Mouse (Mus musculus): ENCODE measurements around the gene Epb41l2. TPM values are rescaled to one million over a fixed set of nuclear protein-coding genes. Genes with fewer than 3 reads are reported as not detected.
A peak's percentile ranks its signal among the peaks of the same experiment; 100 is the strongest.

Gene Epb41l2
- polyA plus RNA-seq, 1 experiment from 2014 or later, result 23.6 TPM

DNA sequence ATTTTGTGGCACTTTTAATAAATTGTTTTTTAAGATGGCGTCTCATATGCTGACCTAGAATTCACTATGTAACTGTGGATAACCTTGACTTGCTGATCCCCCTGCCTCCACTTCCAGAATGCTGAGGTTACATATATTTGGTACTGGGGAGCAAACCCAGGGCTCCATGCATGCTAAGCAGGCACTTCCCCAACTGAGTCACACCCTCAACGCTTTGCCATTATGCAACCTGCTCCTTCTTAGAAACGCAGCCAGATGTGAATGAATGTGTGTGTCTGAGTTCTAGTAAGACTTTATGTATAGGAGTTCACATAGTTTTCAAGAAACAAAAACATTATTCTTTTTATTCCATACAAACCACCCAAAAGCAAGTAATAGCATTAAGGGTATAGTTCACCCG, 38.4 kb upstream of the Epb41l2 start:
- no peak overlapping the region for H3K4me3 ChIP-seq (replicated peaks; ENCODE audit: low read depth, low read length)
- no peak overlapping the region for H3K27ac ChIP-seq (replicated peaks; ENCODE audit: low read depth, low read length)
- no peaks in the 10 kb centered on the region for H3K36me3 ChIP-seq (ENCODE audit: control insufficient read depth, insufficient read depth, low read length)
- no peak overlapping the region for H3K4me2 ChIP-seq (ENCODE audit: low read length)
- H3K9me3 ChIP-seq (ENCODE audit: control insufficient read depth, low read length), result no peaks in the 10 kb centered on the region
- H3K9ac ChIP-seq (replicated peaks; ENCODE audit: low read length), result no peak overlapping the region
- no peaks in the 10 kb centered on the region for H3K4me1 ChIP-seq (ENCODE audit: control insufficient read depth, insufficient read depth, low read length)
- no peak for DNase-seq
- WGBS, result 87% methylated on average over 4 of the region's 4 CpGs
- no peaks in the 10 kb centered on the region for H3K27me3 ChIP-seq (ENCODE audit: control insufficient read depth, insufficient read depth, low read length)
- no peak for ATAC-seq (ENCODE audit: low FRiP score, low TSS enrichment)

DNA sequence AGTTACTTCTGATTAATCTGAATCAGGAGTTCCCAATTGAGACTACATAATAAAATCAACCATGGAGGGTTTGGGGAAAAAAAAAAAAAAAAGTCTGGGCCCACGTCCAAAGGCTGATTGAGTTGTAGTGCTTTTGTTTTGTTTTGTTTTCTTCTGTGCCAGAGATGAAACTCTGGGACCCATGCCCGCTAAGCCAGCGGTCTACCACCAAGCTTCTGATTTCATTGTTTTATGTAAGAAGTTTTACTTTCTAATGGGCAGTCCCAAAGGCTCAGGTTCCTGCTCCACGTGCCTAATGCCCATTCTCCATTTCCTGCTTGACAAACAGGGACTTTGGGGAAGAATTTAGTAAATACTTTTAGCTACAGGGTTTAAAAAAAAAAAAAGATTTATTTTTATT, 33.9 kb upstream of the Epb41l2 start:
- no peak overlapping the region for H3K27ac ChIP-seq (replicated peaks; ENCODE audit: low read depth, low read length)
- H3K4me1 ChIP-seq (ENCODE audit: control insufficient read depth, insufficient read depth, low read length), result no peaks in the 10 kb centered on the region
- no peaks in the 10 kb centered on the region for H3K27me3 ChIP-seq (ENCODE audit: control insufficient read depth, insufficient read depth, low read length)
- ATAC-seq (ENCODE audit: low FRiP score, low TSS enrichment) (no peak), DNase-seq (peak; percentile 59)
- no peaks in the 10 kb centered on the region for H3K36me3 ChIP-seq (ENCODE audit: control insufficient read depth, insufficient read depth, low read length)
- no peaks in the 10 kb centered on the region for H3K9me3 ChIP-seq (ENCODE audit: control insufficient read depth, low read length)
- no peak overlapping the region for H3K9ac ChIP-seq (replicated peaks; ENCODE audit: low read length)
- H3K4me3 ChIP-seq (replicated peaks; ENCODE audit: low read depth, low read length), result no peak overlapping the region
- WGBS, result 49% methylated on average over 4 of the region's 4 CpGs
- no peak overlapping the region for H3K4me2 ChIP-seq (ENCODE audit: low read length)

DNA sequence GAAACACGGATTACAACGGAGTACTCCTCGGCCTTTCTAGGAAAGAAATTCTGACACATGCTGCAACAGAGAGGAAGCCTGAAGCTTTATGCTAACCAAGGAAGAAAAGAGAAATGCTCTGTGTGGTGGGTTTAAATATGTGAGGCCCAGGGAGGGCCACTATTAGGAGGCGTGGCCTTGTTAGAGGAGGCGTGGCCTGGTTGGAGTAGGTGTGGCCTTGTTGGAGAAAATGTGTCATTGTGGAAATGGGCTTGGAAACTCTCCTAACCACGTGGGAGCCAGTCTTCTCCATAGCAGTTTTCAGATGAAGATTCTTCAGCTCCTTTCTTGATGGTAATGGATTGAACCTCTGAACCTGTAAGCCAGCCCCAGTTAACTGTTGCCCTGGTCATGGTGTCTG, 32.1 kb upstream of the Epb41l2 start:
- no peak for ATAC-seq (ENCODE audit: low FRiP score, low TSS enrichment)
- WGBS, result 83% methylated on average over 6 of the region's 6 CpGs

GRCm38 (mm10) chr10:25330094-25330493, 29.5 kb upstream of the Epb41l2 start:
- Histone ChIP-seq H3K4me3 (replicated peaks; ENCODE audit: low read depth, low read length) (no peak overlapping the region), H3K36me3 (ENCODE audit: control insufficient read depth, insufficient read depth, low read length) (no peaks in the 10 kb centered on the region), H3K27ac (replicated peaks; ENCODE audit: low read depth, low read length) (no peak overlapping the region), H3K4me1 (ENCODE audit: control insufficient read depth, insufficient read depth, low read length) (no peaks in the 10 kb centered on the region), H3K27me3 (ENCODE audit: control insufficient read depth, insufficient read depth, low read length) (no peaks in the 10 kb centered on the region), H3K9me3 (ENCODE audit: control insufficient read depth, low read length) (no peaks in the 10 kb centered on the region), H3K4me2 (ENCODE audit: low read length) (no peak overlapping the region), H3K9ac (replicated peaks; ENCODE audit: low read length) (no peak overlapping the region)
- WGBS, result 91% methylated on average over 7 of the region's 7 CpGs
- DNase-seq (no peak), ATAC-seq (ENCODE audit: low FRiP score, low TSS enrichment) (no peak)

More for the DNA sequence above, 32.1 kb upstream of the Epb41l2 start:
- no peak for DNase-seq
- no peaks in the 10 kb centered on the region for H3K4me1 ChIP-seq (ENCODE audit: control insufficient read depth, insufficient read depth, low read length)
- no peak overlapping the region for H3K4me3 ChIP-seq (replicated peaks; ENCODE audit: low read depth, low read length)
- H3K36me3 ChIP-seq (ENCODE audit: control insufficient read depth, insufficient read depth, low read length), result no peaks in the 10 kb centered on the region
- no peaks in the 10 kb centered on the region for H3K27me3 ChIP-seq (ENCODE audit: control insufficient read depth, insufficient read depth, low read length)
- H3K9ac ChIP-seq (replicated peaks; ENCODE audit: low read length), result no peak overlapping the region
- H3K4me2 ChIP-seq (ENCODE audit: low read length), result no peak overlapping the region
- H3K9me3 ChIP-seq (ENCODE audit: control insufficient read depth, low read length), result no peaks in the 10 kb centered on the region
- H3K27ac ChIP-seq (replicated peaks; ENCODE audit: low read depth, low read length), result no peak overlapping the region

DNA sequence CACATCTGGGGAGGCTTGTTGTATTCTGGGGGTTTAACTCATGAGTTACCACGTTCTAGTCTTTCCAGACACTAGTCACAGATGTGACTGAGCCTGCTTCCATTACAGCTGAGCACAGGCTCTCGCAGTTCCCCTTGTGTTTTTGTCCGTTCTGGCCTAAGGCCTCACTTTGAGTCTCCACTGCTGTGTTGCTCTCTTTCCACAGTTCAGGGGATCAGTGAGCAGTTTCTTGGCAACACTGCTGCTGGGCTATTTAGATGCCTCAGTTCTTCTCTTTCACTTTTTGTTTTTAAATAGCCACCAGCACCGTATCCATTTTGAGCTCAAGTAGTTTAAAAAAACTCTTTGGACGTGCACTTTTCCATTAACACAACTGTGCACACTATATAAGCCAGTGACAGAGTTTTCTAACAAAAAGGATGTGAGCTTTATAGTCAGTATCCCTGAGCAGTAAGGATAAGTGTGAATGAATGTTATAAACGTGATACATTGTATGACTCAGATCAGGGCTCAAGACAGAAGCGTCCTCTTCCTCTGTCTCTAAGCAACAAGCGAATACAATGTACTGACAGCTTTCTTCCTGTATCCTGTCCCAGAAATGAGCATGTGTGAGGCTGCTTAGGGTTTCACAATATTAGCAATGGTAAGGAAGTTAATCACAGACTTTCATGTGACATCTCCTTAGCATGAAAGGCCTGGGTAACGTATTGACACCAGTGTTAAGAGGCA, 28.1 kb upstream of the Epb41l2 start:
- no peak overlapping the region for H3K4me3 ChIP-seq (replicated peaks; ENCODE audit: low read depth, low read length)
- H3K27ac ChIP-seq (replicated peaks; ENCODE audit: low read depth, low read length), result no peak overlapping the region
- no peaks in the 10 kb centered on the region for H3K27me3 ChIP-seq (ENCODE audit: control insufficient read depth, insufficient read depth, low read length)
- no peaks in the 10 kb centered on the region for H3K9me3 ChIP-seq (ENCODE audit: control insufficient read depth, low read length)
- H3K9ac ChIP-seq (replicated peaks; ENCODE audit: low read length), result no peak overlapping the region
- DNase-seq, result peak; percentile 20
- WGBS, result 55% methylated on average over 9 of the region's 9 CpGs
- H3K36me3 ChIP-seq (ENCODE audit: control insufficient read depth, insufficient read depth, low read length), result no peaks in the 10 kb centered on the region
- H3K4me2 ChIP-seq (ENCODE audit: low read length), result no peak overlapping the region
- no peak for ATAC-seq (ENCODE audit: low FRiP score, low TSS enrichment)
- no peaks in the 10 kb centered on the region for H3K4me1 ChIP-seq (ENCODE audit: control insufficient read depth, insufficient read depth, low read length)

DNA sequence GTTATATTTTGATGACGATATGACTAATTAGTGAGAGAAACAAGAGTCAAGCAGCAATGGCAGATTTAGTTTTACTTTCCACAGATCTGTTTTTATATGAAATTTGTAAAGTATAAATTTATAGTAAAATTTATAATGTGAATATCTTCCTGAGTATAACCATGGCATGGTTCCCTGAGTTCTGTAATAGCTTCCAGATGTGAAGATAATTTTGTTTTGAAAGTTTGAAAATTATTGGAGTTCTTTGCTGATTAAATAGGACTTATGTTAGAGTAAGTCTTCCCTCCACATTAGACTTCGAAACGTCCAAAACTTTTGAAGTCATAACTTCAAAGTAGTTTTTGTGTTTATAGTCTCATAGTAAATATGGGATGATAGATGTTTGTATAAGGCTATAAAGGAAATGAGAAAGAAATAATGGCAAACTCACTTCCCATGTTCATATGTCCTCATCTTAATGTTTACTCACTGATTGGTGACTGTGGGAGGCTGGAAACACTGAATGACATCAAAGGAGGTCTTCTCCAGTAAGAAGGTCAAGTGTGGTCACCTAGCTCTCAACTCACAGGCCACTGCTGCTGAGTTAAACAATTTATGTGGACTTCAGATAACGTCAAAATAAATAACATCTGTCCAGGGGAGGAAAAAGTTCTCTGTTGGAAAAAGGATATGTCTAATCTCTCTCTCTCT, 26.1 kb upstream of the Epb41l2 start:
- Histone ChIP-seq H3K4me2 (ENCODE audit: low read length) (no peak overlapping the region), H3K9me3 (ENCODE audit: control insufficient read depth, low read length) (no peaks in the 10 kb centered on the region), H3K4me3 (replicated peaks; ENCODE audit: low read depth, low read length) (no peak overlapping the region), H3K27me3 (ENCODE audit: control insufficient read depth, insufficient read depth, low read length) (no peaks in the 10 kb centered on the region), H3K9ac (replicated peaks; ENCODE audit: low read length) (no peak overlapping the region), H3K36me3 (ENCODE audit: control insufficient read depth, insufficient read depth, low read length) (no peaks in the 10 kb centered on the region), H3K27ac (replicated peaks; ENCODE audit: low read depth, low read length) (no peak overlapping the region), H3K4me1 (ENCODE audit: control insufficient read depth, insufficient read depth, low read length) (no peaks in the 10 kb centered on the region)
- ATAC-seq (ENCODE audit: low FRiP score, low TSS enrichment) (no peak), DNase-seq (no peak)
- 83% methylated on average over 4 of the region's 4 CpGs for WGBS

- DNase-seq (no peak), ATAC-seq (ENCODE audit: low FRiP score, low TSS enrichment) (no peak)
- Histone ChIP-seq H3K9me3 (ENCODE audit: control insufficient read depth, low read length) (peaks cover 6% of the 10 kb centered on the region; the same call in 1 of the 2 replicates), H3K27ac (replicated peaks; ENCODE audit: low read depth, low read length) (no peak overlapping the region), H3K27me3 (ENCODE audit: control insufficient read depth, insufficient read depth, low read length) (no peaks in the 10 kb centered on the region), H3K4me2 (ENCODE audit: low read length) (no peak overlapping the region), H3K9ac (replicated peaks; ENCODE audit: low read length) (no peak overlapping the region), H3K4me3 (replicated peaks; ENCODE audit: low read depth, low read length) (no peak overlapping the region), H3K36me3 (ENCODE audit: control insufficient read depth, insufficient read depth, low read length) (no peaks in the 10 kb centered on the region), H3K4me1 (ENCODE audit: control insufficient read depth, insufficient read depth, low read length) (no peaks in the 10 kb centered on the region)
- 97% methylated on average over 5 of the region's 5 CpGs for WGBS
Observed at GRCm38 (mm10) chr10:25340675-25341074, 18.9 kb upstream of the Epb41l2 start.

DNA sequence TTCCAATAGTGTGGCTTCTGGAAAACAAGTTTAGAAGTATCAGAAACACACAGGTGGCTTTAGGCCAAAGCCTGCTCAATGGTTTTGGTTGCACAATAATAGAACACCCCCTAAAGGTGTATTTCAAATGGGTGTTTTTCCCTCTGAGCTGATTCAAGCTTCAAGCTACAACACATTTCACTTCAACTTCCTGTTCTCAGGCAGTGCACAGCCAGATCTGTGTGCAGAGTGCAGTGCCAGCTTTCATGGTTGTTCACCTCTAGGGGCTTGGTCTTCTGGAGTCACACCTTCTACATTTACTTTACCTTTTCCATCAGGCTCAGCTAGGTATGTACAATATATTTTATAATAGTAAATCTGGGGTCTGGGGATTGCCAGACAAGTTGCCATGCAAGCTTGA, 16.8 kb upstream of the Epb41l2 start:
- DNase-seq, result no peak
- no peak for ATAC-seq (ENCODE audit: low FRiP score, low TSS enrichment)

DNA sequence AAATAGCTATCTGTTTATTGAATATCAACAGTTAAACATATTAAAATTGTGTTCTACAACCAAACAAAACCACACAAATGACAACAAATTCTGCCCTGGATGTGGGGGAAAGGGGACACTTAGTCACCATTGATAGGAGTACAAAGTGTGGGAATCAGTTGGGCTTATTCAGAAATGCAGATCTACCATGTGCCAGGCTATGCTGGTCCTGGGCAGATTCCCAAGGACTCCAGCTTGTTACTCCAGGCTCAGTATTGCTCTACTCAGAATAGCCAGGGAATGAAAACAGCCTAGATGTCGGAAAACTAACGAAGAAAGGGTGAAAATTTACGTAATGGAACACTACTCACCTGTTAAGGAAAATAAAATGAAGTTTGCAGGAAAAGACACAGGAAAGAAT, 5.7 kb upstream of the Epb41l2 start:
- no peak overlapping the region for H3K4me3 ChIP-seq (replicated peaks; ENCODE audit: low read depth, low read length)
- no peak for ATAC-seq (ENCODE audit: low FRiP score, low TSS enrichment)
- H3K27ac ChIP-seq (replicated peaks; ENCODE audit: low read depth, low read length), result no peak overlapping the region
- no peaks in the 10 kb centered on the region for H3K9me3 ChIP-seq (ENCODE audit: control insufficient read depth, low read length)
- H3K36me3 ChIP-seq (ENCODE audit: control insufficient read depth, insufficient read depth, low read length), result no peaks in the 10 kb centered on the region
- no peaks in the 10 kb centered on the region for H3K4me1 ChIP-seq (ENCODE audit: control insufficient read depth, insufficient read depth, low read length)
- no peak overlapping the region for H3K4me2 ChIP-seq (ENCODE audit: low read length)
- no peaks in the 10 kb centered on the region for H3K27me3 ChIP-seq (ENCODE audit: control insufficient read depth, insufficient read depth, low read length)
- 90% methylated on average over 3 of the region's 3 CpGs for WGBS
- H3K9ac ChIP-seq (replicated peaks; ENCODE audit: low read length), result no peak overlapping the region
- DNase-seq, result no peak

More for the DNA sequence above, 16.8 kb upstream of the Epb41l2 start:
- H3K36me3 ChIP-seq (ENCODE audit: control insufficient read depth, insufficient read depth, low read length), result no peaks in the 10 kb centered on the region
- H3K4me3 ChIP-seq (replicated peaks; ENCODE audit: low read depth, low read length), result no peak overlapping the region
- H3K27me3 ChIP-seq (ENCODE audit: control insufficient read depth, insufficient read depth, low read length), result no peaks in the 10 kb centered on the region
- H3K9me3 ChIP-seq (ENCODE audit: control insufficient read depth, low read length), result peaks cover 6% of the 10 kb centered on the region; the same call in 1 of the 2 replicates
- no peak overlapping the region for H3K9ac ChIP-seq (replicated peaks; ENCODE audit: low read length)
- H3K4me2 ChIP-seq (ENCODE audit: low read length), result no peak overlapping the region
- no peaks in the 10 kb centered on the region for H3K4me1 ChIP-seq (ENCODE audit: control insufficient read depth, insufficient read depth, low read length)
- H3K27ac ChIP-seq (replicated peaks; ENCODE audit: low read depth, low read length), result no peak overlapping the region
